Mouse (Mus musculus): Measurements from ENCODE around the gene Tgm6. TPM values are rescaled to one million over a fixed set of nuclear protein-coding genes. Genes with fewer than 3 reads are reported as not detected.

The Tgm6 gene
- polyA plus RNA-seq (2012; rRNA removed), result not detected in 2 replicates

GRCm38 (mm10) chr2:130112116-130112515 is at the start of gene Tgm6:
Tgm6 (plus strand) TSS chr2:130112416.
- DNase-seq, result no peak
- WGBS, result 58% methylated on average over 4 of the region's 4 CpGs
- Histone ChIP-seq H3K4me3 (replicated peaks; ENCODE audit: extremely low read depth, low read depth, low read length) (no peak within 1 kb of the TSS), H3K4me1 (ENCODE audit: control insufficient read depth, insufficient read depth, low read length) (no peaks in the 10 kb centered on the region)
- TF ChIP-seq CTCF (IDR thresholded peaks at IDR 0.05; ENCODE audit: insufficient read depth, low read length), result no peak
- TF ChIP-seq POLR2A (IDR thresholded peaks at IDR 0.05; ENCODE audit: borderline replicate concordance, extremely low read depth, low read depth, low read length), result no peak

GRCm38 (mm10) chr2:130068228-130068627 is 44.0 kb upstream of the Tgm6 start:
- 21% methylated on average over 3 of the region's 3 CpGs for WGBS
- Histone ChIP-seq H3K4me3 (replicated peaks; ENCODE audit: extremely low read depth, low read depth, low read length) (no peak overlapping the region), H3K4me1 (ENCODE audit: control insufficient read depth, insufficient read depth, low read length) (no peaks in the 10 kb centered on the region; the same call in 1 of the 2 replicates)
- DNase-seq, result no peak
- TF ChIP-seq CTCF (IDR thresholded peaks at IDR 0.05; ENCODE audit: insufficient read depth, low read length) (no peak; the same call in 1 of the 2 replicates), POLR2A (IDR thresholded peaks at IDR 0.05; ENCODE audit: borderline replicate concordance, extremely low read depth, low read depth, low read length) (no peak)

- no peak overlapping the region for H3K4me3 ChIP-seq (replicated peaks; ENCODE audit: extremely low read depth, low read depth, low read length)
- H3K4me1 ChIP-seq (ENCODE audit: control insufficient read depth, insufficient read depth, low read length), result no peaks in the 10 kb centered on the region; the same call in 1 of the 2 replicates
- DNase-seq, result no peak
- TF ChIP-seq POLR2A (IDR thresholded peaks at IDR 0.05; ENCODE audit: borderline replicate concordance, extremely low read depth, low read depth, low read length) (no peak), CTCF (IDR thresholded peaks at IDR 0.05; ENCODE audit: insufficient read depth, low read length) (no peak)
- WGBS, result 71% methylated on average over 2 of the region's 2 CpGs
These were observed 41.8 kb upstream of the Tgm6 start for GRCm38 (mm10) chr2:130070396-130070795.

- 47% methylated on average over 4 of the region's 4 CpGs for WGBS
- Histone ChIP-seq H3K4me3 (replicated peaks; ENCODE audit: extremely low read depth, low read depth, low read length) (no peak overlapping the region), H3K4me1 (ENCODE audit: control insufficient read depth, insufficient read depth, low read length) (no peaks in the 10 kb centered on the region)
- no peak for DNase-seq
- no peak for TF ChIP-seq CTCF (IDR thresholded peaks at IDR 0.05; ENCODE audit: insufficient read depth, low read length)
- TF ChIP-seq POLR2A (IDR thresholded peaks at IDR 0.05; ENCODE audit: borderline replicate concordance, extremely low read depth, low read depth, low read length), result no peak
These were observed 588 bp downstream of the Tgm6 start for GRCm38 (mm10) chr2:130112804-130113203.

GRCm38 (mm10) chr2:130113379-130113778 is 1.2 kb downstream of the Tgm6 start:
- DNase-seq, result no peak
- WGBS, result 15% methylated on average over 3 of the region's 3 CpGs
- Histone ChIP-seq H3K4me1 (ENCODE audit: control insufficient read depth, insufficient read depth, low read length) (no peaks in the 10 kb centered on the region), H3K4me3 (replicated peaks; ENCODE audit: extremely low read depth, low read depth, low read length) (no peak overlapping the region)
- TF ChIP-seq CTCF (IDR thresholded peaks at IDR 0.05; ENCODE audit: insufficient read depth, low read length) (no peak), POLR2A (IDR thresholded peaks at IDR 0.05; ENCODE audit: borderline replicate concordance, extremely low read depth, low read depth, low read length) (no peak)

GRCm38 (mm10) chr2:130118649-130119048 is 6.4 kb downstream of the Tgm6 start:
- TF ChIP-seq POLR2A (IDR thresholded peaks at IDR 0.05; ENCODE audit: borderline replicate concordance, extremely low read depth, low read depth, low read length), result no peak
- TF ChIP-seq CTCF (IDR thresholded peaks at IDR 0.05; ENCODE audit: insufficient read depth, low read length), result no peak
- Histone ChIP-seq H3K4me3 (replicated peaks; ENCODE audit: extremely low read depth, low read depth, low read length) (no peak overlapping the region), H3K4me1 (ENCODE audit: control insufficient read depth, insufficient read depth, low read length) (no peaks in the 10 kb centered on the region)
- WGBS, result 74% methylated on average over 7 of the region's 7 CpGs
- DNase-seq, result no peak

- TF ChIP-seq POLR2A (IDR thresholded peaks at IDR 0.05; ENCODE audit: borderline replicate concordance, extremely low read depth, low read depth, low read length) (no peak), CTCF (IDR thresholded peaks at IDR 0.05; ENCODE audit: insufficient read depth, low read length) (no peak)
- DNase-seq, result no peak
- 79% methylated on average over 6 of the region's 6 CpGs for WGBS
- Histone ChIP-seq H3K4me3 (replicated peaks; ENCODE audit: extremely low read depth, low read depth, low read length) (no peak overlapping the region), H3K4me1 (ENCODE audit: control insufficient read depth, insufficient read depth, low read length) (no peaks in the 10 kb centered on the region)
These were observed 13.3 kb downstream of the Tgm6 start for GRCm38 (mm10) chr2:130125279-130126059.

GRCm38 (mm10) chr2:130126073-130126472 is 13.9 kb downstream of the Tgm6 start:
- no peaks in the 10 kb centered on the region for H3K4me1 ChIP-seq (ENCODE audit: control insufficient read depth, insufficient read depth, low read length)
- no peak for DNase-seq
- H3K4me3 ChIP-seq (replicated peaks; ENCODE audit: extremely low read depth, low read depth, low read length), result no peak overlapping the region
- 15% methylated on average over 1 of the region's 1 CpGs for WGBS
- no peak for TF ChIP-seq POLR2A (IDR thresholded peaks at IDR 0.05; ENCODE audit: borderline replicate concordance, extremely low read depth, low read depth, low read length)
- TF ChIP-seq CTCF (IDR thresholded peaks at IDR 0.05; ENCODE audit: insufficient read depth, low read length), result no peak

GRCm38 (mm10) chr2:130129687-130130086 is 17.5 kb downstream of the Tgm6 start:
- no peak for DNase-seq
- no peaks in the 10 kb centered on the region for H3K4me1 ChIP-seq (ENCODE audit: control insufficient read depth, insufficient read depth, low read length)
- H3K4me3 ChIP-seq (replicated peaks; ENCODE audit: extremely low read depth, low read depth, low read length), result no peak overlapping the region
- TF ChIP-seq POLR2A (IDR thresholded peaks at IDR 0.05; ENCODE audit: borderline replicate concordance, extremely low read depth, low read depth, low read length) (no peak), CTCF (IDR thresholded peaks at IDR 0.05; ENCODE audit: insufficient read depth, low read length) (no peak)
- WGBS, result 15% methylated on average over 1 of the region's 1 CpGs

- no peak for TF ChIP-seq CTCF (IDR thresholded peaks at IDR 0.05; ENCODE audit: insufficient read depth, low read length)
- no peak for TF ChIP-seq POLR2A (IDR thresholded peaks at IDR 0.05; ENCODE audit: borderline replicate concordance, extremely low read depth, low read depth, low read length)
- no peak for DNase-seq
- H3K4me1 ChIP-seq (ENCODE audit: control insufficient read depth, insufficient read depth, low read length), result no peaks in the 10 kb centered on the region
- H3K4me3 ChIP-seq (replicated peaks; ENCODE audit: extremely low read depth, low read depth, low read length), result no peak overlapping the region
- 87% methylated on average over 8 of the region's 8 CpGs for WGBS
These were observed 30.8 kb downstream of the Tgm6 start for GRCm38 (mm10) chr2:130143011-130143410.

All from lung, adult 2 months (tissue).